Mouse (Mus musculus) forebrain, embryonic 12.5 days (tissue): ENCODE measurements at regions not wholly inside any gene's neighbourhood (a gene's known extent, or its start where the extent isn't known, plus 50 kb on each side); places are given as distances from the start of the nearest gene placed in this dataset.

ENCODE experiments used
- ATAC-seq: fragments of 200-750 bp; cut with Nextera tagmentation; 2 replicates; pipeline ENCODE4 v1.8.0; 2017; ENCODE audit warnings: moderate TSS enrichment; ENCODE audit not compliant: low FRiP score
- H3K27ac ChIP-seq: fragments of 300-500 bp; sonication (generic); 2 replicates; pipeline ENCODE4 v1.5.1; 2016; ENCODE audit warnings: mild to moderate bottlenecking
- H3K27me3 ChIP-seq: fragments of 300-500 bp; sonication (generic); 2 replicates; pipeline ENCODE4 v1.6.1; 2016; ENCODE audit warnings: mild to moderate bottlenecking
- H3K36me3 ChIP-seq: fragments of 300-500 bp; sonication (generic); replicated peaks from 2 replicates; pipeline ENCODE4 v1.6.1; 2016; ENCODE audit warnings: mild to moderate bottlenecking
- H3K4me1 ChIP-seq: fragments of 300-500 bp; sonication (generic); 2 replicates; pipeline ENCODE4 v1.6.1; 2016
- H3K4me2 ChIP-seq: fragments of 300-500 bp; sonication (generic); 2 replicates; pipeline ENCODE4 v1.6.1; 2016; ENCODE audit warnings: mild to moderate bottlenecking, moderate library complexity
- H3K4me3 ChIP-seq: fragments of 300-500 bp; sonication (generic); replicated peaks from 2 replicates; pipeline ENCODE4 v1.5.1; 2016; ENCODE audit warnings: mild to moderate bottlenecking
- H3K9ac ChIP-seq: fragments of 300-500 bp; sonication (generic); 2 replicates; pipeline ENCODE4 v1.6.1; 2016; ENCODE audit warnings: mild to moderate bottlenecking
- H3K9me3 ChIP-seq: fragments of 300-500 bp; sonication (generic); 2 replicates; pipeline ENCODE4 v1.6.1; 2016
- WGBS: fragments of 180-500 bp; shearing (Covaris S2); methylation state at CpG from one replicate; pipeline ENCODE4 v1.1.7; 2016; 5-methylcytosine and 5-hydroxymethylcytosine counted together

DNA sequence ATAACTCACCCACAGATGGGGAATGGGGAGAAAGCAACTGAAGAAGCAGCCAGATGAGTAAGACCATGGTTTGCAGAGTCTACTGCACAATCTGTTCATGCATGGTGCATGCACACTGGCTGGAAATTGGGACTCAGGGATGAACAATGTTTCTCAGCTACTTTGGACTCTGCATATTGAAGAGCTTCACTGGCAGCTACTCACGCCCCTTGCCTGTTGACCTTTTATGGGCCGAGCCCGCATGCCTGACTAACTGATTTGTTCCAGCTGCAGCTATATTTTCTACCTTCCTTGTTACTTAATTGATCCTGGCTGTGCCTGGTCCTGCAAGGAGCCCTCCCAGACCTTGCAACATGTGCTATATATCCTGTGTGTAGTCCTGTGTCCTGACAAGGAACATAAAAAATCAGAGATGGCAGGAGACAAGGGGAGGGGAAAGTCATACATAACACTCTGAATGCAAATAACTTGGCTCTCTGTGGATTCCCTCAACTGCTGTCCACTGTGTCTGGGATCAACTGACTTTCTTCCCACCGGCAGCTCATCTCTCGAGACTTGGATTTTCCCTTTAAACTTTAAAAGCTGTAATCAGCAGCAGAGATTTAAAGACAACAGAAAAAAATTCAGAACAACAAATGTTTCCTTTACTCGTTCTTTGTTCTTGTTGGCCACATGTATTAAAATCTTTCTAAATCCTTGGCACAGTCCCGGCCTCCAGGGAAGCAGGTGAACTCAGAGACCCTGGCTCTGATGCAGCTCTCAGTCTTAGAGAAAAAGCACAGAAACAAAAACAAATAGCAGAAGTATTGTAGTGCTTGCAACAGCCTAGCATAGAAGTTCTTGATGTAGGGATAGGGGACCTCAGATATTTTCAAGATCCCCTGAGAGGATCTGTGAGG, 143.8 kb upstream of the Ldb2 start:
- Histone ChIP-seq H3K27me3 (no peaks in the 10 kb centered on the region), H3K4me2 (no peak overlapping the region), H3K9ac (no peak overlapping the region), H3K9me3 (no peaks in the 10 kb centered on the region), H3K4me3 (no peak overlapping the region), H3K27ac (no peak overlapping the region), H3K36me3 (no peaks in the 10 kb centered on the region), H3K4me1 (peaks cover 11% of the 10 kb centered on the region; the same call in 1 of the 2 replicates)
- 62% methylated on average over 7 of the region's 7 CpGs for WGBS
- no peak for ATAC-seq

DNA sequence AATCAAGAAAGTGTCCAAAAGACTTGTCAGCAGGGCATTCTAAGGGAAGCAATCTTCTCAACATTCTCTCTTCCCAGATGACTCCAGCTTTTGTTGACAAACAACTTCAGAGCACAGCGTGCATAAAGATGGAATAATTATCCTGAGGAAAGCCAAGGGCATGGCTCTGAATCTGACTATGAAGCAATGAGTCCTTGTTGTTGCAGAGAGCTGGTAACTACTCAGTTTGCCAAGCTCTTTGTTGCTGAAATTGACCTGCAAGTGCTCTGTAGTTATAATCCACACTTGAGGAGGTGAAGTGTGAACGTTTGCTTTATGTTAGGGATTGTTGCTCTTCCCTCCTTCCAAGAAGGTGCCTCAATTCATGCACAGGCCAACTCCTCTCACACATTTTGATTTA, 143.1 kb upstream of the Ldb2 start:
- no peaks in the 10 kb centered on the region for H3K36me3 ChIP-seq
- H3K4me2 ChIP-seq, result no peak overlapping the region
- H3K27me3 ChIP-seq, result no peaks in the 10 kb centered on the region
- H3K27ac ChIP-seq, result no peak overlapping the region
- no peaks in the 10 kb centered on the region for H3K9me3 ChIP-seq
- H3K4me3 ChIP-seq, result no peak overlapping the region
- no peak for ATAC-seq
- WGBS, result 69% methylated on average over 2 of the region's 2 CpGs
- peaks cover 11% of the 10 kb centered on the region; the same call in 1 of the 2 replicates for H3K4me1 ChIP-seq
- H3K9ac ChIP-seq, result no peak overlapping the region

DNA sequence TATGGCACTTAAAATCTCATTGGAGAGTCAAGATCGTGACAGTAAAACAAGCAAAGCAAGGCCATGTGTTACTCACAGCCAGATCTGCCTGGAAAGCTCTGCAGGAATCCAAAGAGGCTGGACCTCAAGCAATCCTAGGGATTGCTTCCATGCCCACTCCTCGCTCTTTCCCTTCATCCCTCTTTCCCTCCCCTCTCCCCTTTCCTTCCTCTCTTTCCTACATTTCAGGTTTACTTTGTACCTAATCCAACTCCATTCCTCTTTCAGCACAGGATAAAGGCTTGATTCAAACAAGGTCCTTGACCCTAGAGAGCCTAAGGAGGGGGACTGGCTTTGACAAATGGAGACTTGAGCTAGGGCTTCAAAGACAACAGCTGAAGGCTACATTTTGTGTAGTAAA, 126.0 kb upstream of the Ldb2 start:
- 48% methylated on average over 2 of the region's 2 CpGs for WGBS
- no peak for ATAC-seq
- H3K9ac ChIP-seq, result no peak overlapping the region
- no peak overlapping the region for H3K4me2 ChIP-seq
- no peaks in the 10 kb centered on the region for H3K36me3 ChIP-seq
- H3K9me3 ChIP-seq, result no peaks in the 10 kb centered on the region
- H3K27me3 ChIP-seq, result no peaks in the 10 kb centered on the region
- H3K4me1 ChIP-seq, result no peaks in the 10 kb centered on the region
- H3K27ac ChIP-seq, result no peak overlapping the region
- H3K4me3 ChIP-seq, result no peak overlapping the region

DNA sequence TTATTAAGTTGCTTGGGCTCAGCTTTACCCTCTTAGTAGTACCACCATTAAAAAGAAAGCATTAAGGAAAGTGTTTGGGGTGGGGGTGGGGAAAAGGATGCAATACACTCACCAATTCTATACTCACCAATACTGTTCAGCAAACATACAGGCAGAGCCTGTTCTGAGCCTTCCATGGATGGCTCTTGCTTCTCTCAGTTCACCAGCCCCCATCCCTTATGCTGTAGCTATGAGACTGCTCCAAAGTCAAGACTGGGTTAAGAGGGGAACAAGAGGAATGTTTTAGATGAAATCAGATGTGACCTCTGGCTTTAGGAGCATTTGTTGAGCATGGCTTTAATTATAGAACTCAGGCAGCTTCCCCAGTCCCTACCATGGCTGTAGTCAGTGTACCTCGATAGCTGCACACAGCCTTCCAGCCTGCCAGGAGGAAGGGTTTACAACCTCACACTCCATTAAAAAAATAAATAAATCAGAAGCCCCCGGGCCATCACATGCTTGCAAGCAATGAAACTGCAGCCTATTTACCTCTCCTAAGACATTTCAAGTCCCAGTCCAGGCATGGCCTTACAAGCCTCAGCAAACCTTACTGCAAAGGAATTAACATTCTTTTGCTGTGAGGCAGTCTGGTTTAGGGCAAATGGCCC, 122.8 kb upstream of the Ldb2 start:
- Histone ChIP-seq H3K36me3 (no peaks in the 10 kb centered on the region), H3K4me2 (no peak overlapping the region), H3K9ac (no peak overlapping the region), H3K27ac (no peak overlapping the region), H3K4me3 (no peak overlapping the region), H3K27me3 (no peaks in the 10 kb centered on the region), H3K9me3 (no peaks in the 10 kb centered on the region), H3K4me1 (peaks cover 4% of the 10 kb centered on the region)
- 79% methylated on average over 2 of the region's 2 CpGs for WGBS
- ATAC-seq, result no peak

DNA sequence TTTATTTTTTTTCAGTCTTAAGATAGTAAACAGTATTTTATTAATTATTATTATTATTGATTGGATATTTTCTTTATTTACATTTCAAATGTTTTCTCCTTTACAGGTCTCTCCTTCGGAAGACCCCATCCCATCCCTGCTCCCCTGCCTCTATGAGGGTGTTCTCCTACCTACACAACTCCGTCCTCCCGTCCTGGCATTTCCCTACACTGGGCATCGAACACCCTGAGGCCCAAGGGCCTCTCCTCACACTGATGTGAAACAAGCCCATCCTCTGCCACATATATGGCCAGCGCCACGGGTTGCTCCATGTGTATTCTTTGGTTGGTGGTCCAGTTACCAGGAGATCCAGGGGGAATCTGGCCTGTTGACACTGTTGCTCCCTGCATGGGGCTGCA, 118.3 kb upstream of the Ldb2 start:
- H3K27ac ChIP-seq, result no peak overlapping the region
- peak; percentile 63 for ATAC-seq
- no peaks in the 10 kb centered on the region for H3K36me3 ChIP-seq
- H3K4me1 ChIP-seq, result peaks cover 6% of the 10 kb centered on the region
- no peak overlapping the region for H3K4me2 ChIP-seq
- no peaks in the 10 kb centered on the region for H3K9me3 ChIP-seq
- H3K9ac ChIP-seq, result no peak overlapping the region
- no peaks in the 10 kb centered on the region for H3K27me3 ChIP-seq
- 90% methylated on average over 6 of the region's 6 CpGs for WGBS
- H3K4me3 ChIP-seq, result no peak overlapping the region

DNA sequence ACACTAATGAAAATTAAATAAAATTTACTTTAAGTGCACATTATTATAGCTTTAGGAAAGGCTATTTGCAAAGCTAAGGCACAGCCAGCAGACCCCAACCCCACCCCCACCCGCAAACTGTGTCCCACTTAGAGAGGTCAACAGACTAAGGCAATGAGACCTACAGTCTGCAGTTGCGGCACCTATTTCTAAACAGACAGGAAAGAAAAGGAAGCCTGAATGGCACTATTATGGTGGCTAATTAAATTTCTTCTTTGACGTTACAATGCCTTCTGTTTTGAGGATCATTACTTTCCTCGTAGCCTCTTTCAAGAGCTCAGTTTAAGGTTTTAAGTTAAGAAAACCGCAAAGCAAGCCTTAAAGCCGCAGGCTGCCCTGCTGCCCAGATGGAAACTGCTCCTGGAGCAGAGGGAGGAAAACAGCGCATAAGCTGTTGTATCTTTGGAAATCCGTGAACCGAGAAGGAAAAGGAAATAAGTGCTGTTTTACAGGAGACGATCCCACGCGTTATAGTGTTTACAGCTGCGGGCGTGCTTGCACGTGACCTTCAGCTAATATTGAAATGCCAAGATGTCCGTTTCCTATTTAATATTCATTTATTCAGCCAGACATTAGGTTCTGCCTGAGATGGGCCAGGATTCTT, 117.8 kb upstream of the Ldb2 start:
- 0 out of 2 replicates have a peak overlapping the region, but pooled peaks have one; percentile 2 for H3K4me3 ChIP-seq
- no peaks in the 10 kb centered on the region for H3K27me3 ChIP-seq
- no peaks in the 10 kb centered on the region for H3K9me3 ChIP-seq
- peak overlapping the region; percentile 43 for H3K4me2 ChIP-seq
- H3K9ac ChIP-seq, result no peak overlapping the region
- ATAC-seq, result peak; percentile 55
- peaks cover 6% of the 10 kb centered on the region for H3K4me1 ChIP-seq
- no peaks in the 10 kb centered on the region for H3K36me3 ChIP-seq
- WGBS, result 28% methylated on average over 16 of the region's 16 CpGs
- no peak overlapping the region for H3K27ac ChIP-seq

DNA sequence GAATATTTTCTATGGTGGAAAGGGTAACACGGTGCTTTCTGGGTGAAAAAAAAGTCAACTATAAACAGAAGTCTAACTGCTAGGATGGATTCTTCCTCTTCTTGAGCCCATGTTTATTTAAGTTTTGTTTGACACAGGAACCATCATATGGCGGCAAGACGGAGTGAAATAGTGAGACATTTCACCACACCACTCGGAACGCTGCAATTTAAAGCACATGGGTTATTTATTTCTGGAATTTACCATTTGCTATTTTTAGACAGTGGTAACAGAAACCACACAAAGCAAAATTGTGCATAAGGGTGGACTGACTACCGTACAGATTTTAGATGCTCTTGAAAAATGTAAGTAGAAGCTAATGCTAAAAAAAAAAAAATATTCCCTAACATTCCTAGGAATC, 103.1 kb upstream of the Ldb2 start:
- no peak overlapping the region for H3K27ac ChIP-seq
- no peaks in the 10 kb centered on the region for H3K4me1 ChIP-seq
- H3K9me3 ChIP-seq, result no peaks in the 10 kb centered on the region
- H3K4me2 ChIP-seq, result no peak overlapping the region
- no peak overlapping the region for H3K4me3 ChIP-seq
- ATAC-seq, result no peak
- H3K36me3 ChIP-seq, result no peaks in the 10 kb centered on the region
- WGBS, result 85% methylated on average over 6 of the region's 6 CpGs
- H3K27me3 ChIP-seq, result no peaks in the 10 kb centered on the region
- H3K9ac ChIP-seq, result no peak overlapping the region

DNA sequence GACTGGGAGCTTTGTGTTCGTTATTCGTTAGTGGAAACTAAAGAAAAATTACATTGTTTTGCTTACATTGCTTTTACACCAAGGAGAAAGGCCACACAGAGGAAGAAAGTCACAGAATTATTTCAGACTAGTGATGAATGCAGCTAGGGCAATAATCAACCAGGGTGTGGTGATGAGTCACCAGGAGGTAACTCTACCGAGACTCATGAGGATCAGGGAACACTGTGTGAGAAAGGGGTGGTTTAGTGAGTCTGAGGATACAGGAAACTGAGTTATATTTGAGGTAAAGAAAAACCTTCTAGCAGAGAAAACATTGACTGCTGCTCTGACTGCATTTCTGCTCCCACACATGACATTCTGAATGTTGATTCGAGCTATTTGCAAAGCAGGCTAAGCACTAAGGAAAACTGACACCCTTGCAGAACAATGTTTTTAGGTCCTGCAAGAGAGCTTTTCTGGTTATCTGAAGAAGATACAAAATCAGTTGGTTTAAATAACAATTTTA, 87.1 kb upstream of the Ldb2 start:
- Histone ChIP-seq H3K36me3 (no peaks in the 10 kb centered on the region), H3K9me3 (no peaks in the 10 kb centered on the region), H3K27ac (no peak overlapping the region), H3K4me2 (no peak overlapping the region), H3K4me3 (no peak overlapping the region), H3K4me1 (no peaks in the 10 kb centered on the region), H3K27me3 (no peaks in the 10 kb centered on the region), H3K9ac (no peak overlapping the region)
- WGBS, result 84% methylated on average over 4 of the region's 4 CpGs
- no peak for ATAC-seq

DNA sequence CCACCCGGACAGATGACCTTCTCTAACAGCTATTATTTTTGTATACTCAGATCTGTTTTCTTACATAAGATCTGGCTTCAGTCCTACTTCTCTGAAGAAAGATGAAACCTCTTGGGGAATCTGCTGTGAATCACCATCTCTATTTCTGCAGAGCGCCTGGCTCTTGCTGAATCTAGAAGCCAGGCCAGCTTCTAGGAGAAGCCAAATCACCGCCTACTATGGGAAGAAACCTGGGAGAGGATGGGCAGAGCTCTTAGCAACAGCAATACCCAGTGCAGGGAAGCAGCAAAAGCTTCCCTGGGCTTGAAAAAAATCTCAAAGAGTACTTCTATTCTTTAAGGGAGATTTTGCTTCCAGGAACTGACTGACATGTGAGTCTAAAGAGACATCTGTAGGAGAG, 77.5 kb upstream of the Ldb2 start:
- no peak overlapping the region for H3K9ac ChIP-seq
- 74% methylated on average over 3 of the region's 3 CpGs for WGBS
- no peak overlapping the region for H3K27ac ChIP-seq
- H3K27me3 ChIP-seq, result no peaks in the 10 kb centered on the region
- H3K4me3 ChIP-seq, result no peak overlapping the region
- H3K4me1 ChIP-seq, result no peaks in the 10 kb centered on the region; the same call in 1 of the 2 replicates
- no peaks in the 10 kb centered on the region for H3K9me3 ChIP-seq
- no peak for ATAC-seq
- no peaks in the 10 kb centered on the region for H3K36me3 ChIP-seq
- H3K4me2 ChIP-seq, result no peak overlapping the region

DNA sequence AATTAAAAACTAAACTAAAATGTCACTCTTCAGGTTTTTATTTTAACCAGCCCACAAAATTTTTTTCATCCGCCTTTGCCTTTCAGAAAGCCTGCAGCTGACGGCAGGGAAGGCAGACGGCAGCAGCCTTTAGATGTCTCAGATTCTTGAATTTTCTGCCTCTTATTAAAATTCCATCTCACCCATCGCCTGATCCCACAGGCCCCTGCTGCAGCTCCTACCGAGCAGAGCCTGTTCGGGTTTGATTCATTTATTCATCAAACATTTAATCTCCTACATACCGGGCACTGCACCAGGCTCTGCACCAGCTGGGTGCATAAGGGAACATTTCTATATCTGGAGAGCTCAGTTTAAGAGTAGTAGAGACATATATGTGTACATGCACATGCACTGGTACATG, 72.8 kb upstream of the Ldb2 start:
- Histone ChIP-seq H3K4me2 (no peak overlapping the region), H3K4me1 (no peaks in the 10 kb centered on the region; the same call in 1 of the 2 replicates), H3K27ac (no peak overlapping the region), H3K4me3 (no peak overlapping the region), H3K27me3 (no peaks in the 10 kb centered on the region), H3K9me3 (no peaks in the 10 kb centered on the region), H3K36me3 (no peaks in the 10 kb centered on the region), H3K9ac (no peak overlapping the region)
- no peak for ATAC-seq
- 69% methylated on average over 7 of the region's 7 CpGs for WGBS

DNA sequence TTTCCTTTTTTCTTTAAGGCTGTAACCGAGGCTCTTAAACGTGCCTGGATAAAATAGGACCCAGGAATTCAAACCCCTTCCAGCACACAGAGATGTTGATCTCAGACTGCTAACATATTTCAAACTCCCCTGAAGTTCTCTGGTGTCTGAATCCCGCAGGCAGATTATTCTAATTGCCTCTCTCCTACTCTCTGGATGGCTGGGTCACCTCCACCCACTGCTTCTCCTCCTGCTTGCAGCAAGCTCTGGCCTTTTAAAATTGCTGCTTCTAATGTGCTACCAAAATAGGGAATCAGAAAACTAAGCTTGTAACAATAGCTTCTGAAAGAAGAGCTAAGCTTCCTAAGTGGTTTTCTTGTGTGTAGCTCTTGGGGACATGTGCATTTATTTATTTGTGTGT, 64.4 kb upstream of the Ldb2 start:
- Histone ChIP-seq H3K9ac (no peak overlapping the region), H3K4me1 (no peaks in the 10 kb centered on the region; the same call in 1 of the 2 replicates), H3K27ac (no peak overlapping the region), H3K27me3 (no peaks in the 10 kb centered on the region), H3K4me3 (no peak overlapping the region), H3K9me3 (no peaks in the 10 kb centered on the region), H3K4me2 (no peak overlapping the region), H3K36me3 (no peaks in the 10 kb centered on the region)
- no peak for ATAC-seq
- 37% methylated on average over 3 of the region's 3 CpGs for WGBS

DNA sequence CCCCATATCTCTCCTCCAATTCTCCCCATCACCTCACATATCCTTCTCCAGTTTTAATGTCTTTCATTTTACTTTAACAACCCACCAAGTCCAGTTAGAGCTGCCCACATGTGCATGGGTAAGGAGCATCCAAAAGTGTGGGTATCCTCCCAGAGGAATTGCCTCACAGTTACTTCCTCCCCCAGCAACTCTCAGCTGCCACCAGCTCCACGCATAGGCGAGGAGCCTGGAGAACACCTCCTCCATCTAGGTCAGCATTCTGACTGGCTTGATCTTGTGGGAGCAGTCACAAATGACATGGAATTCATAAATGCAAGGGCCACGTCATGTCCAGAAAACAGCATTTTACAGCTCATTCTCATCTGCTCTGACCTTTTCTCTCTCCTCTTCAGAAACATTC, 63.9 kb upstream of the Ldb2 start:
- WGBS, result 80% methylated on average over 3 of the region's 3 CpGs
- no peak for ATAC-seq
- no peak overlapping the region for H3K27ac ChIP-seq

More for the DNA sequence above, 63.9 kb upstream of the Ldb2 start:
- H3K9me3 ChIP-seq, result no peaks in the 10 kb centered on the region
- H3K4me2 ChIP-seq, result no peak overlapping the region
- no peaks in the 10 kb centered on the region for H3K27me3 ChIP-seq
- no peaks in the 10 kb centered on the region for H3K36me3 ChIP-seq
- H3K4me1 ChIP-seq, result no peaks in the 10 kb centered on the region; the same call in 1 of the 2 replicates
- no peak overlapping the region for H3K9ac ChIP-seq
- no peak overlapping the region for H3K4me3 ChIP-seq
